Mouse (Mus musculus): ENCODE results near the gene Ctbs. TPM values are rescaled to one million over a fixed set of nuclear protein-coding genes. Genes with fewer than 3 reads are reported as not detected.

The Ctbs gene
- polyA plus RNA-seq (2012; rRNA removed): 2.6 and 3.1 TPM in 2 replicates

GRCm38 (mm10) chr3:146449745-146450250 is at the start of gene Ctbs:
Gene Ctbs, plus strand, starts transcription at chr3:146449795.

DNA sequence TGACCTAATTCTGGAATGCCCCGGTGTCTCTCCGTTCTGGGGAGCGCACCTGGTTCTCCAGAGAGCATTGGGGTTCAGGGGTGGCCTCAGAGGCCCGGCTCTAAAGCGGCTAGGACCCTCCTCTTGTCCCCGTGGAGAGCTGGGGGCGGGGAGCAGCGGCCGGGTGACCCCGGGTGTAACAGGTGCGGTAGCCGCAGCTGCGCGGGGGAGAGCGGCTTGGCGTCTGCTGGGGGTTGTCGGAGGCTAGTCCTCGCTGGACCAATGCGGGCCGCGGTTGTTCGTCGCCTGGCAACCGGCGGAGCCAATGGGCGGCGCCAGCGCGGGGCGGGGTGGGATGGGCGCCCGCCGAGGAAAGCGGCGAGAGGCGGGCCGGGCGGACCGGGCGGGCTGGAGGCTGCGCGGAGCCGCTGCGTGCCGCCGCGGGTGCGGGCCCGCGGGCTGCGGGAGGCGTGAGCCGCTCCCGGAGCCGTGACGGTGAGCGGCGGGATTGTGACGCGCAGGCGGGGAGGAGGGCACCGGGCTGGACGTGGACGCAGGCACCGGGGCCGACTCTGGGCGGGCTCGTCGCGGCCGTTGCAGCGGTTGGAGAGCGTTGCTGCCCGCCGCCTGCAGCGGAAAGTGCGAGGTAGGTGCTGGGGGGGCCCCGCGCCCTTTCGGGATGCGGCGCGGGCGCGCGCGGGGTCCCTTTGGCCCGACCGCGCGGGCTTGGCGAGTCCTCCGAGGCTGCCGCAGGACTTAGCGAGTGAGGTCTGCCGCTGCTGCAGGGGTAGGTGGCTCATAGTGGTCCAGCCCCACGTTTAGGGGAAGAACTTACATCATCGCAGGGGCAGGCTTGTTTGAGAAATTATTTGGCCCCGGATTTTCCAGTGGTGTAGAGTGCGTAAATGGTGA is 45.0 kb upstream of the Ctbs start, which contains the start of gene Ssx2ip:
TSS of gene Ssx2ip (plus strand) at position 332 of the 891 bp plus-strand sequence.

DNA sequence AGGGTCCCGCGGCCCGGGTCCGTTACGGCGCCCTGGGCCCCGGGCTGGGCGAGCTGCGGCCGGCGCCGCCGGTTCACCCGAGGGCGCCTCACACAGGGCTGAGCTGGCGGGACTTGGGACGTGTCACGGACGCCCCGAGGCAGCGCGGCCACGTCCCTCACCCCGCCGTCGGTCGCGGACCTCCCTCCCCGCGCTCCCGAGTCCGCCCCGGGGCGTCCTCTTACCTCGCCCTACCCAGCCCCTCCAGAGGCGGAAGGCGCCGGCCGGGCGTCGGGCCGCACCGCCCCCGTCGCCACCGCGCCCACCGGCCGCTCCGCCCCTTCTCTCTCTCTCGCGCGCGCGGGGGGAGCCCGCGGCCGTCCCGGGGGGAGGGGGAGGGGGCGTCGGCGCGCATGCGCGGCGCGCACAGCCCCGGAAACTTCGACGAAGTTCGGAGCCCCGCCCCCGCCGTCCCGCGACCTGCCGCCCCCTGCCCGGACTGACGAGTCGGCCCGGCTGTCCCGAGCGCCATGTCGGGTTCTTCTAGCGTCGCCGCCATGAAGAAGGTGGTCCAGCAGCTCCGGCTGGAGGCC is 49.9 kb downstream of the Ctbs start, which contains the start of the genes Spata1 and Gng5:
TSS of gene Spata1 (minus strand) at position 323 of the 572 bp plus-strand sequence.
TSS of gene Gng5 (plus strand) at position 377 of the 572 bp plus-strand sequence.

Other genes starting within 250 kb of the Ctbs start
- gene Lpar3, start 228.8 kb upstream of the Ctbs start, polyA plus RNA-seq (2012; rRNA removed): 20.8 and 24.2 TPM in 2 replicates
- gene Ssx2ip, start 45.2 kb upstream of the Ctbs start, polyA plus RNA-seq (2012; rRNA removed): 4.7 and 6.9 TPM in 2 replicates
- 1.6 and 2.1 TPM in 2 replicates for gene Spata1, start 50.0 kb downstream of the Ctbs start, polyA plus RNA-seq (2012; rRNA removed)
- 323 and 410 TPM in 2 replicates for gene Gng5, start 50.0 kb downstream of the Ctbs start, polyA plus RNA-seq (2012; rRNA removed)
- gene Rpf1, start 71.6 kb downstream of the Ctbs start, polyA plus RNA-seq (2012; rRNA removed): 3.7 and 5.8 TPM in 2 replicates
- gene Uox, start 120.6 kb downstream of the Ctbs start, polyA plus RNA-seq (2012; rRNA removed): 3.6 and 4.9 TPM in 2 replicates
- gene Dnase2b, start 165.8 kb downstream of the Ctbs start, polyA plus RNA-seq (2012; rRNA removed): not detected in 2 replicates
- gene 4930503B20Rik, start 201.5 kb downstream of the Ctbs start, polyA plus RNA-seq (2012; rRNA removed): not detected in 2 replicates
- 0.26 and 0.31 TPM in 2 replicates for gene Samd13, start 235.8 kb downstream of the Ctbs start, polyA plus RNA-seq (2012; rRNA removed)